Mouse (Mus musculus): Measurements from ENCODE around the gene Brf1. TPM values are rescaled to one million over a fixed set of nuclear protein-coding genes. Genes with fewer than 3 reads are reported as not detected.

Gene Brf1
- polyA plus RNA-seq, 1 experiment from 2014 or later, result 58.5 TPM

DNA sequence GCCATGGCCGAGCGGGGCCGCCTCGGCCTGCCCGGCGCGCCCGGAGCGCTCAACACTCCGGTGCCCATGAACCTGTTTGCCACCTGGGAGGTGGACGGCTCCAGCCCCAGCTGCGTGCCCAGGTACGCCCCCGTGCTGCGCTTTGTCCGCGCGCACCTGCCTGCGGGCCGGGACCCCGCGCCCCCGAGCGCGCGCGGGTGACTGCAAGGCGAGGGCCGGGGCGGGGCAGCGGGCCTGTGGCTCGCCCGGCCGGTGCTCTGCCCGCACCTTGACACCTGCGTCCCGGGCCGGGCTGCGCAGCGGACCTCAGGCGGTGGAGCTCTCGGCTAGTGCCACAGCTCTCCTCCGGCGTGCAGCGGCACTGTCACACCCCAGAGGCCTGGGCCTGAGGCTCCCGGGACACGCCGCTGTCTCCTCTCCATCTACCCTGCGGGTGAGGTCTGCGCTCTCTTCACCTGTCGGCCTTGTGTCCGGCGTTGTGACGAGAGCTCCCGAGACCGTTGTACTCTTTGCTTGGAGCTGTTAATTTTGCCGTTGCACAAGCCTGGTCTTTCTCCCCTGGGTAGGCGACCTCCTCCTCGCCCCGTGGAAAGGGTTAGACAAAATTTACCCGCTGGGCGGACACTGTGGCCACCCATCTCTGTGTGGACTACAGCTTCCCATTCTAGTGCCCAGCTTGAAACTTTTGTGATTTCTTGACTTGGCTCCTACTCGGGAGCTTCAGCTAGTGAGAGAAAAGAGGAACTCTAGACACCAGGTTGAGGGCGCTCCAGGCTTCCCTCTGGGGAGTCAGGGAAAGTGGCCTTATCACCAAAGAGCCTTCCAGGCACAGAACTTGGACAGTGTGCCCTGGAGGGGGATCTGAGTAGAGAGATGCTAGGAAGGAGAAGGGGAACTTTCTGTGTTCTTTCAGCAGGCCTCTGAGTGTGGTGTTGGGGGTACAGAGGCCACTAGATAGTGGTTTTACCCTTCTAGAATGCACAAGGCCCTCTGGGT is 14.4 kb upstream of the Brf1 start:
- Histone ChIP-seq H3K9me3 (ENCODE audit: control insufficient read depth, low read length) (no peaks in the 10 kb centered on the region), H3K9ac (ENCODE audit: low read length) (peak overlapping the region; percentile 80), H3K36me3 (ENCODE audit: control insufficient read depth, insufficient read depth, low read length) (no peaks in the 10 kb centered on the region; the same call in 1 of the 2 replicates), H3K27ac (ENCODE audit: low read depth, low read length) (peak overlapping the region; percentile 74), H3K27me3 (ENCODE audit: control insufficient read depth, insufficient read depth, low read length) (no peaks in the 10 kb centered on the region), H3K4me1 (ENCODE audit: control insufficient read depth, insufficient read depth, low read length) (peaks cover 26% of the 10 kb centered on the region), H3K4me2 (ENCODE audit: low read depth) (peak overlapping the region; percentile 91), H3K4me3 (ENCODE audit: low read depth, low read length) (peak overlapping the region; percentile 68)
- ATAC-seq (ENCODE audit: insufficient read depth, low FRiP score, low TSS enrichment) (peak; percentile 32; the same call in 1 of the 2 replicates), DNase-seq (ENCODE audit: low spot score) (peak; percentile 56)
- 1% methylated on average over 48 of the region's 64 CpGs for WGBS

DNA sequence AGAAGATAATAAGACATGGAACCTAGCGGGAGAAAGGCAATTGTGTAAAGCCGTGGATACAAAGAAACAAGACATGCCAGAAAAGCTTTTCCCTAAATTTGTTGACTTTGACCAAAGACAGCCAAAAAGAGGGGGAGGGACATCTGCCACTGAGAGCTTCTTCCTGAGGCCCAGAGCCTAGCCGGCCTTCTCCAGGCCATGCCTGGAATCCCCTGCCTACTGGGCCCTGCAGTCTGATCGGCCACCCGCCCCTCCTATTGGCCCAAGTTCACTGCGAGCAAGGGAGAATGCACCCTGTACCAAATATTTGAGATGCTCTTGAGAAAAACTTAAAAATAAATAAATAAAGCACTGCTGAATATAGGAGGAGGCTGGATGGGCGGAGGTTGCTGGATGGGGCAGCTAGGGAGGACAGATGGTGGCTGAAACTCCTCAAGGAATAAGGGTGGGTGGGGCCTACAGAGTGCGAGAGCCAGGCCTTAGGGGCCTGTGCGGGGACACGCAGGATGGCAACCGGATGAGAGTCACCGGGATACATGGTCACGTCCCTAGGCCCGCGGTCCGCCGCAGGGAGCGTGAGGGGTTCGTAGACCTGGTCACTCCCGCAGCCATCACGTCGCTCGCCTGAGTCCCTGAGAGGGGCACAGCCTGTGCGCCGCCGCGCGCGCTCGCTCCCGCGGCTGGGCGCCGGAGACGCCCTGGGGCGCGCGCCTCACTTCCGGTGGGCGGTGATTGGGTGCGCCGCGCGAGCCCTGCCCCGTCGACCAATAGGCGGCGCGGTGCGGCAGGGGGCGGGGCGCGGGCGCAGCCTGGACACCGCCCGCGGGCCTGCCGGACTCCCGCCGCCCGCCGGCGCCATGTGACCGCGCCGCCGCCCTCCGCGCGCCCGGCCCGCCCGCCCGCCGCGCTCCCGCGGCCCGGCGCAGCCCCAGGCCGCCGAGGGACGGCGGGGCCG is 13.4 kb upstream of the Brf1 start, which contains the start of gene Pacs2:
Pacs2 (plus strand) TSS at position 905 of the 955 bp plus-strand sequence.
- Histone ChIP-seq H3K36me3 (ENCODE audit: control insufficient read depth, insufficient read depth, low read length) (no peaks in the 10 kb centered on the region; the same call in 1 of the 2 replicates), H3K27ac (ENCODE audit: low read depth, low read length) (peak within 1 kb of the TSS; percentile 87), H3K4me1 (ENCODE audit: control insufficient read depth, insufficient read depth, low read length) (peaks cover 26% of the 10 kb centered on the region), H3K4me3 (ENCODE audit: low read depth, low read length) (peak within 1 kb of the TSS; percentile 68), H3K4me2 (ENCODE audit: low read depth) (peak within 1 kb of the TSS; percentile 91), H3K9me3 (ENCODE audit: control insufficient read depth, low read length) (no peaks in the 10 kb centered on the region), H3K27me3 (ENCODE audit: control insufficient read depth, insufficient read depth, low read length) (no peaks in the 10 kb centered on the region), H3K9ac (ENCODE audit: low read length) (peak within 1 kb of the TSS; percentile 80)
- ATAC-seq (ENCODE audit: insufficient read depth, low FRiP score, low TSS enrichment) (peak; percentile 95), DNase-seq (ENCODE audit: low spot score) (peak; percentile 96)
- WGBS, result 3% methylated on average over 52 of the region's 85 CpGs

DNA sequence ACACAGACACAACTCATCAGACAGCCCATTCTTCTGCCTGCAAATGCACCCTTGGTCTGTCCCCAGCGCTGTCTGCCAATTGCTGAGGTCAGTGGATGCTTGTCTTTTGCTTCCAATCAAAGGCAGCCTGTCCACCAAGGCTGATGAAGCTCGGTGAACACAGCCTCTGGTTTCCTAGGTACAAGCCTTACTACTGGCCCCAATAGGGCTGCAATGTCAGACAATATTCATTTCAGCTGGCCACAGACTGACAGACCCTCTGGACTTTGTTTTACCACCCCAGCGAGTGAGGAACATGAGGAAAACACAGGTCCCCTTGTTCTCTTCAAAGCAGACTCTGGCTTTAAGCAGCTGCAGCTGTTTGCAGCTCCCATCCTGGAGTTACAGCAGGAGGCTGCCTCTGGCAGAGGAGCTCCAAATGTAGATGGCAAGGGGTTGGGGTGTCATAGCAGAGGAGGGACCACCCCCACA is 12.6 kb upstream of the Brf1 start:
- ATAC-seq (ENCODE audit: insufficient read depth, low FRiP score, low TSS enrichment) (no peak), DNase-seq (ENCODE audit: low spot score) (peak; percentile 16)
- Histone ChIP-seq H3K4me2 (ENCODE audit: low read depth) (peak overlapping the region; percentile 49), H3K4me3 (ENCODE audit: low read depth, low read length) (no peak overlapping the region), H3K9me3 (ENCODE audit: control insufficient read depth, low read length) (no peaks in the 10 kb centered on the region), H3K27ac (ENCODE audit: low read depth, low read length) (peak overlapping the region; percentile 87), H3K9ac (ENCODE audit: low read length) (peak overlapping the region; percentile 44), H3K27me3 (ENCODE audit: control insufficient read depth, insufficient read depth, low read length) (no peaks in the 10 kb centered on the region), H3K36me3 (ENCODE audit: control insufficient read depth, insufficient read depth, low read length) (no peaks in the 10 kb centered on the region), H3K4me1 (ENCODE audit: control insufficient read depth, insufficient read depth, low read length) (peaks cover 26% of the 10 kb centered on the region)
- WGBS, result 62% methylated on average over 3 of the region's 3 CpGs

DNA sequence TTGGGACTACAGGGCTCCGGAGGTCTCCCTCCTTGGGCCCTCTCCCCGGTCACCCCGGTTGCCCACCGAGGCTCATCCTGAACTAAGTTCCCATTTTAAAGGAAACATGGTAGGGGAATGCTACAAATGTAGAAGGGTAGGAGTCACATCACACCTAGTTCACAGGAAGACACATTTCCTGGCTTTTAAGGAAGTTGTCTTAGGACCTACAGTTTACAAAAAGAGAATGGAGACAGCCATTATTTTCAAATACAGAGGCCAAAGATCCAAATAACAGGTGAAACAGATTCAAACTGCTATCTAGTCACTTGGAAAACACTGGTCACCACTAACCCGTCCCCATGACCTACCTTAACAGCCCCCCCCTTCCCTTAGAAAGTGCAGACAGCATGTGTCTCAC is 11.9 kb upstream of the Brf1 start:
- Histone ChIP-seq H3K9me3 (ENCODE audit: control insufficient read depth, low read length) (no peaks in the 10 kb centered on the region), H3K36me3 (ENCODE audit: control insufficient read depth, insufficient read depth, low read length) (no peaks in the 10 kb centered on the region), H3K9ac (ENCODE audit: low read length) (no peak overlapping the region), H3K27ac (ENCODE audit: low read depth, low read length) (no peak overlapping the region), H3K4me1 (ENCODE audit: control insufficient read depth, insufficient read depth, low read length) (peaks cover 26% of the 10 kb centered on the region), H3K4me3 (ENCODE audit: low read depth, low read length) (no peak overlapping the region), H3K27me3 (ENCODE audit: control insufficient read depth, insufficient read depth, low read length) (no peaks in the 10 kb centered on the region), H3K4me2 (ENCODE audit: low read depth) (no peak overlapping the region)
- DNase-seq (ENCODE audit: low spot score) (no peak), ATAC-seq (ENCODE audit: insufficient read depth, low FRiP score, low TSS enrichment) (no peak)
- WGBS, result 91% methylated on average over 5 of the region's 5 CpGs

DNA sequence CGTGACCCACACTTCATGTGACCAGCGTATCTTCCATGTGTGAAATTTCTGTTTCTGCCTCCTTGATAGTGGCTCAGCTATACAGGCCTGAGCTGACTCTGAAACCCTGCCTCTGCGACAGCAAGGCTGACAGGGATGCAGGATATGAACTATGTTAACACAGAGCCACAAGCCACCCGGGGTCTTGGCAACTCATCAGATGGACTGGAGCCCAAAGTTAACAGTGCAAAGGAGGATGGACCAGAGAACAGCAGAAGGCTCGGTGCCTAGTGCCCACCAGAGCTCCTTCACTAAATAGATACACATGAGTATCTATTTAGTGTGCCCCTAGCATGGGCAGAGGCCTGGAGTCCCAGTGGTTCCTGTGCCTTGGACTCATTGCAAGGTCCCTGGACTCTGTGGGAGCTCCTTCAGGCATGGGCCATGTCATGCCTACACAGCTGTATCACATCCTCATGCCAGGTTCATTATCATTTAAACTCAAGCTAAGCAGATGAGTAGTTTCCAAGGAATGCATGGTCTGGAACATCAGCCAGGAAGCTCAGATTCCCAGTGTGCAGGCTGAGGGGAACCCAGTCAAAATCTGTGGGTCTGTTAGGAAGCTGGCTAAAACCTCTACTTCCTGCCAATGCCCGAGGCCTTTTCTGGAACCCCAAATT is 11.3 kb upstream of the Brf1 start:
- no peak overlapping the region for H3K9ac ChIP-seq (ENCODE audit: low read length)
- H3K4me1 ChIP-seq (ENCODE audit: control insufficient read depth, insufficient read depth, low read length), result peaks cover 24% of the 10 kb centered on the region
- H3K36me3 ChIP-seq (ENCODE audit: control insufficient read depth, insufficient read depth, low read length), result no peaks in the 10 kb centered on the region
- no peak overlapping the region for H3K4me3 ChIP-seq (ENCODE audit: low read depth, low read length)
- WGBS, result 86% methylated on average over 6 of the region's 6 CpGs
- H3K27ac ChIP-seq (ENCODE audit: low read depth, low read length), result no peak overlapping the region
- no peaks in the 10 kb centered on the region for H3K27me3 ChIP-seq (ENCODE audit: control insufficient read depth, insufficient read depth, low read length)
- no peak for ATAC-seq (ENCODE audit: insufficient read depth, low FRiP score, low TSS enrichment)
- no peaks in the 10 kb centered on the region for H3K9me3 ChIP-seq (ENCODE audit: control insufficient read depth, low read length)
- DNase-seq (ENCODE audit: low spot score), result no peak
- no peak overlapping the region for H3K4me2 ChIP-seq (ENCODE audit: low read depth)

DNA sequence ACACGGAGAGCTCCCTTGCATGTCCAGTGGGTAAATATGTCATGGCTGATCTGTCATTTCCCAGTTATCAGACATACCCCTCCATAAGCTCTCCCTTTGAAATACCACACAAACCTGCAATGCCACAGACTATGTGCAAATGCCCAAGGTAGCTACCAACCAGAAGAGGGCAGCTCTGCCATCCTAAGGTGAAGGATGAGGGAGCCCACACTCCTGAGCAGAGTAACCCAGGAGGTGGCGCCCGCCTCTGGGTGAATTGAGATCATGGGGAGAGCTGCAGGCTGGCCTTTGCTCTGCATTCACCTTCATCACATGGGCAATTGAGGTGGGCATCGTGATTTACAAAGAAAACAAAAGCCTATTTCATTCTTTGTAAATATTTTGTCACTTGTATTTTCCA is 4.5 kb upstream of the Brf1 start:
- DNase-seq (ENCODE audit: low spot score) (no peak), ATAC-seq (ENCODE audit: insufficient read depth, low FRiP score, low TSS enrichment) (no peak)
- Histone ChIP-seq H3K4me1 (ENCODE audit: control insufficient read depth, insufficient read depth, low read length) (no peaks in the 10 kb centered on the region), H3K9me3 (ENCODE audit: control insufficient read depth, low read length) (no peaks in the 10 kb centered on the region), H3K9ac (ENCODE audit: low read length) (no peak overlapping the region), H3K27ac (ENCODE audit: low read depth, low read length) (no peak overlapping the region), H3K27me3 (ENCODE audit: control insufficient read depth, insufficient read depth, low read length) (no peaks in the 10 kb centered on the region), H3K4me2 (ENCODE audit: low read depth) (no peak overlapping the region), H3K36me3 (ENCODE audit: control insufficient read depth, insufficient read depth, low read length) (no peaks in the 10 kb centered on the region), H3K4me3 (ENCODE audit: low read depth, low read length) (no peak overlapping the region)
- WGBS, result 26% methylated on average over 4 of the region's 4 CpGs

DNA sequence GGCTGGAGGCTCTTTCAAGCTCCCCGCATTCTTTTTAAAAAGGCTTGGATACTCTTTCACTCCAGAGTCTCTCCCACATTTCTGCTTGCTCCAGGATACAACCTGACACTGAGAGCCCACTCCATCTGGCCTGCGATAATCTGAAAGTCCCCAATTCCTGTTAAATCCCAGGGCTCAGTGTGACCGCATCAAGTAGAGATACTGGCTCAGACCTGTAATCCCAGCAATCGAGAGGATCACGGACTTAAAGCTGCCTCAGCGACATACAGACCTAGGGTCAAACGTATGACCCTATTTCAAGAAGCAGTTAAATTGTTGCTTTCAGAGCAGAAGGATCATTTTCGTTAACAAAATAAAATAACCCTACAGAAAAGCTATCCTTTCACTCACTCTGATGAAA is 3.5 kb upstream of the Brf1 start:
- 84% methylated on average over 8 of the region's 8 CpGs for WGBS
- Histone ChIP-seq H3K27ac (ENCODE audit: low read depth, low read length) (no peak overlapping the region), H3K27me3 (ENCODE audit: control insufficient read depth, insufficient read depth, low read length) (no peaks in the 10 kb centered on the region), H3K4me2 (ENCODE audit: low read depth) (no peak overlapping the region), H3K9ac (ENCODE audit: low read length) (no peak overlapping the region), H3K4me1 (ENCODE audit: control insufficient read depth, insufficient read depth, low read length) (peaks cover 5% of the 10 kb centered on the region; the same call in 1 of the 2 replicates), H3K36me3 (ENCODE audit: control insufficient read depth, insufficient read depth, low read length) (no peaks in the 10 kb centered on the region), H3K4me3 (ENCODE audit: low read depth, low read length) (no peak overlapping the region), H3K9me3 (ENCODE audit: control insufficient read depth, low read length) (no peaks in the 10 kb centered on the region)
- DNase-seq (ENCODE audit: low spot score) (no peak), ATAC-seq (ENCODE audit: insufficient read depth, low FRiP score, low TSS enrichment) (no peak)

DNA sequence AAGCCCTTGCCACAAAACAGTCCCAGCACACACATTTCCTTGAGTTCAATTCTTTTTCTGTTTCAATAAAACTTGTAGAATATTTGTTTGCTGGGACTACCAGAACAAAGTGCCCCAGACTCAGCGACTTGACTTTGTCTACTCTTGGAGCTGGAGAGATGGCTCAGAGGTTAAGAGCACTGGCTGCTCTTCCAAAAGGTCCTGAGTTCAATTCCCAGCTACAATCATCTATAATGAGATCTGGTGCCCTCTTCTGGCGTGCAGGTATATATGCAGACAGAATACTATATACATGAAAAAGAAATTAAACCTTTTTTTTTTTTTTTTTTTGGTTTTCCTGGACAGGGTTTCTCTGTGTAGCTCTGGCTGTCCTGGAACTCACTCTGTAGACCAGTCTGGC is 2.2 kb upstream of the Brf1 start:
- Histone ChIP-seq H3K4me2 (ENCODE audit: low read depth) (no peak overlapping the region), H3K9ac (ENCODE audit: low read length) (no peak overlapping the region), H3K4me1 (ENCODE audit: control insufficient read depth, insufficient read depth, low read length) (peaks cover 11% of the 10 kb centered on the region; the same call in 1 of the 2 replicates), H3K36me3 (ENCODE audit: control insufficient read depth, insufficient read depth, low read length) (no peaks in the 10 kb centered on the region), H3K27ac (ENCODE audit: low read depth, low read length) (no peak overlapping the region), H3K9me3 (ENCODE audit: control insufficient read depth, low read length) (no peaks in the 10 kb centered on the region), H3K4me3 (ENCODE audit: low read depth, low read length) (no peak overlapping the region), H3K27me3 (ENCODE audit: control insufficient read depth, insufficient read depth, low read length) (no peaks in the 10 kb centered on the region)
- 41% methylated on average over 2 of the region's 2 CpGs for WGBS
- DNase-seq (ENCODE audit: low spot score) (no peak), ATAC-seq (ENCODE audit: insufficient read depth, low FRiP score, low TSS enrichment) (no peak)
